Mouse (Mus musculus): ENCODE measurements around the gene Tenm2. TPM values are rescaled to one million over a fixed set of nuclear protein-coding genes. Genes with fewer than 3 reads are reported as not detected.

Tenm2 gene
- 0.28 and 0.36 TPM in 2 replicates for polyA plus RNA-seq (2012; rRNA removed)

DNA sequence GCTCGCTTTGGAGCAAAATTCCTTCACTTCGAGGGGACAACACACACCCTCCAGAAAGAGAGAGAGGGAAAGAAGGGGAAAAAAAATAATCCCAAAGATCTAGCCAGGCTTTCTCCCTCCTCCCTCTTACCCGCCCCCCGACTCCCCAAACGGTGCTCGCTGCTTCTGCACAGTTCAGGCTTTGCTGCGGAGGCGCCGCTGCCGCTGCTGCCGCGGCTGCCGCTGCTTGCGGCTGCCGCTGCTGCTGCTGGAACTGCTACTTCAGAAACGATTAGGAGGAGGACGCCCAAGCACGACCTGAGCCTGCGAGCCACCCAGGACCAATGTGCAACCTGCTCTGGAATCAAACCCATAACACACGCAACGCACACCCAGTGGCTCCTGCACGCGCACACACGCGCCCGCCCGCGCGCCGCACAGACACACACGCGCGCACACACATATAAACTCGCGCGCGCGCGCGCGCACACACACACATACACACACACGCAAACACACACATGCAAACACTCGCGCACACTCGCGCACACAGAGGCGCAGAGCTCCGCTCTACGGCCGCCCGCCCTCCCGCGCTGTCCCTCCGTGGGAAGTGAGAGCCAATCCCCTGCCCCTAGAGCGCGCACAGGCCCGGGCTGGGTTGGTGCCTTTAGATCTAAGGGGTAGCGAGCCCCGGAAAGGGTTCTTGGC is at the start of gene Tenm2:
TSS of gene Tenm2 (minus strand) at position 51 of the 687 bp plus-strand sequence.

DNA sequence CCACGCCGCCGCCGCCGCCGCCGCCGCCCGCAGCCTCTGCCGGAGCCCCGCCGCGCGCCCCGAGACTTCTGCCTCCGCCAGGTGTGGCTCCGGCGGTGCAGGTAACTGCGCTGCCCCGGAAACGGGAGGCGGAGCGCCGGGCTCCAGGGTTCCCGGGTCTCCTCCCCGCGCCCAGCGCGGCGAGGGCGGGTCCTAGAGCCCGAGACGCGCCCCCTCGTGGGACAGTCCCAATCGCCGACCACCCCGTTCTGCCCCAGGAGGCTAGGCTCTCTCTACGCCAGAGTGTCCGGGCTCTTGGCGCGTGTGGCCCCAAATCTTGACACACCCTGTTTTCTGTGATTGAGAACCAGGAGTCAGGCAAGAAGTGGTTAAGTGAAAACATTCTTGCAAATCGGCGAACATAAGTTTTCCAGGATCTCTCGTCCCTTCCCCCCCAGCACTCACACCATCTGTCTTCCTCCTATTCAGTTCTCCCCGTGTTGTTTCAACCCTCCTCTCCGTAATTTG is 1255.3 kb downstream of the Tenm2 start, which contains the start of gene Wwc1:
TSS of gene Wwc1 (minus strand) at position 117 of the 507 bp plus-strand sequence.

Data from colon, adult 2 months (tissue).